8 mouse cellular contexts compared by ENCODE assay signal in genomic region chr16:43889208-43890004, GRCm38 (mm10). TPM values are rescaled to one million over a fixed set of nuclear protein-coding genes. Genes with fewer than 3 reads are reported as not detected.
A peak's percentile ranks its signal among the peaks of the same experiment; 100 is the strongest.
DNase-seq lines count a peak whose midpoint lies in the region; ATAC-seq lines count a peak whose summit lies in the region.

Gene Ccdc191 (plus strand): TSS chr16:43889800.

- H3K9ac ChIP-seq in forebrain, embryonic 14.5 days (ENCODE audit: low read length), result peak within 1 kb of the TSS; percentile 88
- H3K9ac ChIP-seq in neural tube, embryonic 15.5 days (replicated peaks), result peak within 1 kb of the TSS; percentile 88

- peak within 1 kb of the TSS; percentile 89 for H3K4me2 ChIP-seq in forebrain, embryonic 14.5 days (ENCODE audit: low read length)
- H3K4me2 ChIP-seq in neural tube, embryonic 15.5 days, result peak within 1 kb of the TSS; percentile 71

- intact Hi-C loops in heart, postnatal 14 days (cut with DNase I), result loop anchor here (5.0 to 10.0 kb wide), 2 partner anchors 173 to 245 kb away; partner anchors contain the start of genes Atp6v1a, Gramd1c and Naa50

- H3K36me3 ChIP-seq in forebrain, embryonic 14.5 days (ENCODE audit: control insufficient read depth, insufficient read depth, low read length), result no peaks in the 10 kb centered on the region
- H3K36me3 ChIP-seq in neural tube, embryonic 15.5 days, result 0 out of 2 replicates have a peak, but pooled peaks cover 3% of the 10 kb centered on the region

- WGBS in forebrain, embryonic 14.5 days, result under 1% methylated on average over 33 of the region's 33 CpGs
- WGBS in neural tube, embryonic 15.5 days, result under 1% methylated on average over 33 of the region's 33 CpGs

- peak; percentile 100 for ATAC-seq in forebrain, embryonic 14.5 days
- peak; percentile 100 for ATAC-seq in neural tube, embryonic 15.5 days (ENCODE audit: low FRiP score)

- H3K4me1 ChIP-seq in forebrain, embryonic 14.5 days (ENCODE audit: control insufficient read depth, insufficient read depth, low read length), result peaks cover 7% of the 10 kb centered on the region
- peaks cover 21% of the 10 kb centered on the region for H3K4me1 ChIP-seq in neural tube, embryonic 15.5 days

- H3K27ac ChIP-seq in forebrain, embryonic 14.5 days (ENCODE audit: low read depth, low read length), result peak within 1 kb of the TSS; percentile 23; the same call in 1 of the 2 replicates
- H3K27ac ChIP-seq in neural tube, embryonic 15.5 days (replicated peaks), result peak within 1 kb of the TSS; percentile 84

- DNase-seq in ES-CJ7 (ENCODE audit: low read depth, low spot score), result peak; percentile 100
- peak; percentile 98 for DNase-seq in cerebellum, adult 11 months
- DNase-seq in forebrain, embryonic 14.5 days (ENCODE audit: low spot score), result peak; percentile 100
- peak; percentile 96 to 99 for DNase-seq in heart, postnatal 14 days
- peak; percentile 100 for DNase-seq in layer of hippocampus, adult 11-12 months (ENCODE audit: low spot score)
- peak; percentile 100 for DNase-seq in lung, adult 18-20 months
- DNase-seq in testis, postnatal 14 days (ENCODE audit: low spot score), result peak; percentile 100

- no peaks in the 10 kb centered on the region for H3K27me3 ChIP-seq in forebrain, embryonic 14.5 days (replicated peaks; ENCODE audit: control insufficient read depth, insufficient read depth, low read length)
- no peaks in the 10 kb centered on the region for H3K27me3 ChIP-seq in neural tube, embryonic 15.5 days (replicated peaks)

- peak within 1 kb of the TSS; percentile 65 for H3K4me3 ChIP-seq in forebrain, embryonic 14.5 days (ENCODE audit: low read depth, low read length)
- H3K4me3 ChIP-seq in neural tube, embryonic 15.5 days (replicated peaks), result peak within 1 kb of the TSS; percentile 87

- no peaks in the 10 kb centered on the region for H3K9me3 ChIP-seq in forebrain, embryonic 14.5 days (replicated peaks; ENCODE audit: control insufficient read depth, low read length)
- no peaks in the 10 kb centered on the region for H3K9me3 ChIP-seq in neural tube, embryonic 15.5 days (replicated peaks)

RNA-seq across cellular contexts. Expression of gene Ccdc191, which starts in this region (rescaled TPM):
- polyA plus RNA-seq in forebrain, embryonic 14.5 days (2014; fragmentation: Nextera tagmentation; extraction: Ambion mirVana), result 6.6 and 6.7 TPM in 2 replicates
- 1 to 10 TPM; 1.7 to 2.7 TPM for total RNA-seq in heart, postnatal 14 days (2021)
- 6.6 and 7.2 TPM in 2 replicates for polyA plus RNA-seq in neural tube, embryonic 15.5 days (2015; fragmentation: Nextera tagmentation; extraction: Ambion mirVana)

Comparison
In these comparisons a context has a peak if more than half of its experiments do, and no peak if none do; other contexts are left out.
1. Peak in every context shown above with its lines: DNase-seq, ATAC-seq, H3K4me3 ChIP-seq and H3K27ac ChIP-seq.